Mouse (Mus musculus) heart, postnatal 0 days (tissue): Measurements from ENCODE around the gene Ap3b2. TPM values are rescaled to one million over a fixed set of nuclear protein-coding genes. Genes with fewer than 3 reads are reported as not detected.
"Not testable (repeated sequence)": the region's sequence is repeated elsewhere in the genome, so short reads cannot be mapped to it uniquely, and the experiment has no call there.

ENCODE experiments used
- ATAC-seq: fragments of 200-750 bp; cut with Nextera tagmentation; 2 replicates; pipeline ENCODE4 v1.8.0; 2017; ENCODE audit warnings: low read depth, moderate number of reproducible peaks, moderate library complexity; ENCODE audit not compliant: insufficient read depth
- DNase-seq: peaks from one replicate; pipeline ENCODE4 v3.0.0-alpha.2; 2016; ENCODE audit warnings: low spot score
- H3K27ac ChIP-seq: fragments of 300-500 bp; sonication (generic); 2 replicates; pipeline ENCODE4 v1.5.1; 2014; ENCODE audit warnings: low read depth, mild to moderate bottlenecking
- H3K27me3 ChIP-seq: fragments of 300-500 bp; sonication (generic); 2 replicates; pipeline ENCODE4 v1.6.1; 2014; ENCODE audit warnings: low read length, mixed read lengths; ENCODE audit not compliant: control insufficient read depth, insufficient read depth
- H3K36me3 ChIP-seq: fragments of 300-500 bp; sonication (generic); replicated peaks from 2 replicates; pipeline ENCODE4 v1.6.1; 2014; ENCODE audit warnings: low read length, mixed read lengths; ENCODE audit not compliant: control insufficient read depth, insufficient read depth
- H3K4me1 ChIP-seq: fragments of 300-500 bp; sonication (generic); 2 replicates; pipeline ENCODE4 v1.6.1; 2014; ENCODE audit warnings: antibody characterized with exemption; ENCODE audit not compliant: control insufficient read depth, insufficient read depth
- H3K4me2 ChIP-seq: fragments of 300-500 bp; sonication (generic); 2 replicates; pipeline ENCODE4 v1.6.1; 2014; ENCODE audit warnings: low read depth, mild to moderate bottlenecking, low read length, moderate library complexity
- H3K4me3 ChIP-seq: fragments of 300-500 bp; sonication (generic); 2 replicates; pipeline ENCODE4 v1.5.1; 2014; ENCODE audit warnings: low read depth, low read length
- H3K9ac ChIP-seq: fragments of 300-500 bp; sonication (generic); replicated peaks from 2 replicates; pipeline ENCODE4 v1.6.1; 2014; ENCODE audit warnings: low read depth, low read length, mixed read lengths
- H3K9me3 ChIP-seq: fragments of 300-500 bp; sonication (generic); replicated peaks from 2 replicates; pipeline ENCODE4 v1.6.1; 2016; ENCODE audit warnings: low read length; ENCODE audit not compliant: control insufficient read depth
- CTCF ChIP-seq: IDR thresholded peaks from 2 replicates; pipeline ENCODE4 v1.5.1; 2016; ENCODE audit warnings: antibody characterized with exemption, control low read depth, low read depth
- EP300 ChIP-seq: IDR thresholded peaks from 2 replicates; pipeline ENCODE4 v1.6.1; 2016; ENCODE audit warnings: antibody characterized with exemption, low read depth
- WGBS: fragments of 180-500 bp; shearing (Covaris S2); extraction: QIAGEN DNeasy Blood & Tissue Kit; methylation state at CpG from one replicate; pipeline ENCODE4 v1.1.7; 2014; 5-methylcytosine and 5-hydroxymethylcytosine counted together
- polyA plus RNA-seq: library from polyadenylated mRNA; unstranded; fragments of >200 nt; fragmentation: Nextera tagmentation; extraction: Ambion mirVana; gene quantifications from 2 replicates; pipeline ENCODE4 v1.2.1, GENCODE M21; 2015
- total RNA-seq: library from RNA; depleted of rRNA; stranded (reverse); fragments of >200 nt; gene quantifications from 2 replicates; pipeline ENCODE4 v1.2.3, GENCODE M21; 2014; ENCODE audit warnings: low replicate concordance

Ap3b2 gene
- total and polyA plus RNA-seq, 2 experiments from 2014 or later = 0.40 TPM; not detected in 1

- H3K4me1 ChIP-seq = no peaks in the 10 kb centered on the region
- no peak overlapping the region for H3K4me3 ChIP-seq
- H3K27ac ChIP-seq = no peak overlapping the region
- DNase-seq (no peak), ATAC-seq (no peak)
- H3K36me3 ChIP-seq = no peaks in the 10 kb centered on the region
- H3K27me3 ChIP-seq = peaks cover 33% of the 10 kb centered on the region
- no peak for TF ChIP-seq EP300
- TF ChIP-seq CTCF = no peak
- no peak overlapping the region for H3K4me2 ChIP-seq
- no peak overlapping the region for H3K9ac ChIP-seq
- no peaks in the 10 kb centered on the region for H3K9me3 ChIP-seq
- 42% methylated on average over 6 of the region's 6 CpGs for WGBS
Observed at GRCm38 (mm10) chr7:81497171-81497570, 3.4 kb upstream of the Ap3b2 start.

- WGBS = 56% methylated on average over 9 of the region's 9 CpGs
- Histone ChIP-seq H3K4me1 (no peaks in the 10 kb centered on the region), H3K9ac (no peak overlapping the region), H3K27me3 (peaks cover 30% of the 10 kb centered on the region), H3K4me2 (no peak overlapping the region), H3K4me3 (no peak overlapping the region), H3K27ac (no peak overlapping the region), H3K9me3 (no peaks in the 10 kb centered on the region), H3K36me3 (no peaks in the 10 kb centered on the region)
- no peak for DNase-seq
- TF ChIP-seq CTCF (no peak), EP300 (no peak)
- ATAC-seq = no peak
Observed at GRCm38 (mm10) chr7:81492628-81493027, 1.1 kb downstream of the Ap3b2 start.

- peaks cover 26% of the 10 kb centered on the region for H3K27me3 ChIP-seq
- 13% methylated on average over 9 of the region's 9 CpGs for WGBS
- H3K4me3 ChIP-seq = no peak overlapping the region
- H3K27ac ChIP-seq = no peak overlapping the region
- TF ChIP-seq EP300 (no peak), CTCF (no peak)
- no peak overlapping the region for H3K9ac ChIP-seq
- H3K4me1 ChIP-seq = no peaks in the 10 kb centered on the region
- no peak for DNase-seq
- no peak for ATAC-seq
- H3K9me3 ChIP-seq = no peaks in the 10 kb centered on the region
- H3K36me3 ChIP-seq = no peaks in the 10 kb centered on the region
- no peak overlapping the region for H3K4me2 ChIP-seq
Observed at GRCm38 (mm10) chr7:81489649-81490048, 4.1 kb downstream of the Ap3b2 start.

- ATAC-seq (no peak), DNase-seq (no peak)
- H3K27ac ChIP-seq = no peak overlapping the region
- peaks cover 15% of the 10 kb centered on the region; the same call in 1 of the 2 replicates for H3K27me3 ChIP-seq
- H3K4me1 ChIP-seq = no peaks in the 10 kb centered on the region
- H3K4me3 ChIP-seq = no peak overlapping the region
- H3K36me3 ChIP-seq = no peaks in the 10 kb centered on the region
- no peak overlapping the region for H3K9ac ChIP-seq
- no peaks in the 10 kb centered on the region for H3K9me3 ChIP-seq
- no peak for TF ChIP-seq CTCF
- no peak overlapping the region for H3K4me2 ChIP-seq
- WGBS = 9% methylated on average over 8 of the region's 8 CpGs
Observed at GRCm38 (mm10) chr7:81480800-81481199, 12.9 kb downstream of the Ap3b2 start.

GRCm38 (mm10) chr7:81479531-81480090, 14.1 kb downstream of the Ap3b2 start:
- Histone ChIP-seq H3K27me3 (peaks cover 15% of the 10 kb centered on the region; the same call in 1 of the 2 replicates), H3K4me2 (no peak overlapping the region), H3K9me3 (no peaks in the 10 kb centered on the region), H3K27ac (no peak overlapping the region), H3K9ac (no peak overlapping the region), H3K4me1 (no peaks in the 10 kb centered on the region), H3K4me3 (no peak overlapping the region), H3K36me3 (no peaks in the 10 kb centered on the region)
- no peak for TF ChIP-seq EP300
- TF ChIP-seq CTCF = no peak
- DNase-seq (no peak), ATAC-seq (no peak)
- 57% methylated on average over 3 of the region's 3 CpGs for WGBS

GRCm38 (mm10) chr7:81478261-81478660, 15.5 kb downstream of the Ap3b2 start:
- not testable (repeated sequence) for H3K9me3 ChIP-seq, H3K9ac ChIP-seq, H3K4me1 ChIP-seq, H3K27ac ChIP-seq, DNase-seq, H3K4me3 ChIP-seq, H3K36me3 ChIP-seq, ATAC-seq, H3K4me2 ChIP-seq
- peaks cover 15% of the 10 kb centered on the region; the same call in 1 of the 2 replicates for H3K27me3 ChIP-seq
